8 mouse cellular contexts compared by ENCODE assay signal in the genomic region with DNA sequence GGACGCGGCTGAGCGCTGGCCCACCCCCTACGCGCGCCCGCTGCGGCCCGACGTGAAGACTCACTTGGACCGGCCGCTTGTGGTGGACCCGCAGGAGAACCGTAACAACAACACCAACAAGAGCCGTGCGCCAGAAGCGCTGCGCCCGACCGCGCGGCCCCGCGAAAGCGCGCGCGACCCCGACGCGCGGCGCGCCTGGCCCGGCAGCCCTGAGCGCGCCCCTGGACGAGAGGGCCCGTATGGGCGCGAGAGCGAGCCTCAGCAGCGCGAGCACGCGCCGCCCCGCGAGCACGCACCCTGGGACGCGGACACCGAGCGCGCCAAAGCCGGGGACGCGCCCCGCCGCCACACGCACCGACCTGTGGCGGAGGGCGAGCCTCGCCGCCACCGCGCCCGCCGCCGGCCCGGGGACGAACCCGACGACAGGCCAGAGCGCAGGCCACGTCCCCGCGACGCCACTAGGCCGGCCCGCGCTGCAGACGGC.
DNase-seq lines count a peak whose midpoint lies in the region; ATAC-seq lines count a peak whose summit lies in the region.

No protein-coding gene starts in this region.

- H3K27me3 ChIP-seq in hindbrain, embryonic 15.5 days = peaks cover 32% of the 10 kb centered on the region
- H3K27me3 ChIP-seq in midbrain, embryonic 14.5 days (ENCODE audit: control insufficient read depth, insufficient read depth, low read length) = peaks cover 32% of the 10 kb centered on the region

- H3K4me1 ChIP-seq in hindbrain, embryonic 15.5 days (replicated peaks) = peaks cover 22% of the 10 kb centered on the region
- no peaks in the 10 kb centered on the region for H3K4me1 ChIP-seq in midbrain, embryonic 14.5 days (ENCODE audit: control insufficient read depth, insufficient read depth, low read length)

- peak overlapping the region; percentile 53 for H3K4me2 ChIP-seq in hindbrain, embryonic 15.5 days
- H3K4me2 ChIP-seq in midbrain, embryonic 14.5 days (ENCODE audit: low read length) = peak overlapping the region; percentile 51

- ATAC-seq in hindbrain, embryonic 15.5 days (ENCODE audit: low FRiP score, low read depth) = no peak
- ATAC-seq in midbrain, embryonic 14.5 days (ENCODE audit: low FRiP score, low TSS enrichment) = peak; percentile 15; the same call in 1 of the 2 replicates
- ATAC-seq in CD4-positive, CD25-positive, alpha-beta regulatory T cell, adult 4 months = no peak

- H3K9ac ChIP-seq in hindbrain, embryonic 15.5 days = peak overlapping the region; percentile 21; the same call in 1 of the 2 replicates
- H3K9ac ChIP-seq in midbrain, embryonic 14.5 days (replicated peaks; ENCODE audit: low read length) = 0 out of 2 replicates have a peak overlapping the region, but pooled peaks have one; percentile 12

- peak overlapping the region; percentile 34 for H3K4me3 ChIP-seq in hindbrain, embryonic 15.5 days
- H3K4me3 ChIP-seq in midbrain, embryonic 14.5 days (replicated peaks; ENCODE audit: low read depth, low read length) = peak overlapping the region; percentile 35

- peaks cover 22% of the 10 kb centered on the region; the same call in 1 of the 2 replicates for H3K36me3 ChIP-seq in hindbrain, embryonic 15.5 days
- H3K36me3 ChIP-seq in midbrain, embryonic 14.5 days (ENCODE audit: control insufficient read depth, insufficient read depth, low read length) = peaks cover 5% of the 10 kb centered on the region; the same call in 1 of the 2 replicates

- no peak overlapping the region for H3K27ac ChIP-seq in hindbrain, embryonic 15.5 days (replicated peaks)
- no peak overlapping the region for H3K27ac ChIP-seq in midbrain, embryonic 14.5 days (replicated peaks; ENCODE audit: low read depth, low read length)

- DNase-seq in cerebellum, adult 9-11 months = peak; percentile 64
- no peak for DNase-seq in cerebellum, adult 8-10 months
- peak; percentile 43 for DNase-seq in right cerebral cortex, adult 18-20 months
- no peak for DNase-seq in right cerebral cortex, postnatal 14 days
- peak; percentile 57 for DNase-seq in midbrain, embryonic 14.5 days
- DNase-seq in urinary bladder, adult 18-20 months (ENCODE audit: low spot score in 2 of 2) = no peak

- no peaks in the 10 kb centered on the region for H3K9me3 ChIP-seq in hindbrain, embryonic 15.5 days
- no peaks in the 10 kb centered on the region for H3K9me3 ChIP-seq in midbrain, embryonic 14.5 days (ENCODE audit: control insufficient read depth, low read length)

- WGBS in hindbrain, embryonic 15.5 days = 2% methylated on average over 73 of the region's 84 CpGs
- WGBS in midbrain, embryonic 14.5 days = 2% methylated on average over 72 of the region's 84 CpGs

Comparison
In these comparisons a context has a peak if more than half of its experiments do, and no peak if none do; other contexts are left out.
1. DNase-seq: peak in cerebellum, adult 9-11 months (single experiment), right cerebral cortex, adult 18-20 months (single experiment) and midbrain, embryonic 14.5 days (single experiment); none in cerebellum, adult 8-10 months (single experiment), right cerebral cortex, postnatal 14 days (single experiment) and urinary bladder, adult 18-20 months (0 of 2).